Mouse (Mus musculus) ES-Bruce4 (cell line): ENCODE measurements around the gene Ccdc148. TPM values are rescaled to one million over a fixed set of nuclear protein-coding genes. Genes with fewer than 3 reads are reported as not detected.

ENCODE experiments used
- H3K27ac ChIP-seq: 2 replicates; pipeline ENCODE4 v1.5.1; 2012; ENCODE audit warnings: low read length, inconsistent platforms; ENCODE audit not compliant: insufficient read depth
- H3K27me3 ChIP-seq: 2 replicates; pipeline ENCODE4 v1.6.1; 2012; ENCODE audit warnings: mild to moderate bottlenecking, low read length, inconsistent platforms; ENCODE audit not compliant: control insufficient read depth, poor library complexity, insufficient read depth, severe bottlenecking
- H3K36me3 ChIP-seq: 2 replicates; pipeline ENCODE4 v1.6.1; 2012; ENCODE audit warnings: inconsistent platforms, mild to moderate bottlenecking, low read length, moderate library complexity; ENCODE audit not compliant: control insufficient read depth, poor library complexity, insufficient read depth, severe bottlenecking
- H3K4me1 ChIP-seq: one replicate; pipeline ENCODE4 v1.8.1; 2011; ENCODE audit warnings: low read length; ENCODE audit not compliant: control insufficient read depth, insufficient read depth
- H3K4me3 ChIP-seq: 2 replicates; pipeline ENCODE4 v1.5.1; 2011; ENCODE audit warnings: low read depth, mild to moderate bottlenecking, low read length
- H3K9ac ChIP-seq: 2 replicates; pipeline ENCODE4 v1.6.1; 2012; ENCODE audit warnings: low read depth, mild to moderate bottlenecking, inconsistent platforms; ENCODE audit not compliant: poor library complexity, severe bottlenecking
- H3K9me3 ChIP-seq: replicated peaks from 2 replicates; pipeline ENCODE4 v1.6.1; 2012; ENCODE audit warnings: mild to moderate bottlenecking, low read length, inconsistent platforms; ENCODE audit not compliant: control insufficient read depth, poor library complexity, insufficient read depth, severe bottlenecking
- CTCF ChIP-seq: IDR thresholded peaks from one replicate; pipeline ENCODE4 v1.8.1; 2011; ENCODE audit warnings: low read depth, low read length
- EP300 ChIP-seq: IDR thresholded peaks from 2 replicates; pipeline ENCODE4 v1.6.1; 2011; ENCODE audit warnings: low read depth, low read length; ENCODE audit not compliant: insufficient read depth
- POLR2A ChIP-seq: IDR thresholded peaks from one replicate; pipeline ENCODE4 v1.8.1; 2011; ENCODE audit warnings: low read length; ENCODE audit not compliant: insufficient read depth
- polyA plus RNA-seq: library from polyadenylated mRNA; stranded (reverse); fragments of >200 nt; gene quantifications from 2 replicates; pipeline ENCODE4 v1.2.4, GENCODE M21; 2011; ENCODE audit warnings: low read depth; ENCODE audit not compliant: missing spikeins, insufficient read depth, insufficient read length

The Ccdc148 gene
- polyA plus RNA-seq, 1 experiment: 0.63 TPM

GRCm38 (mm10) chr2:58952101-58952500 is 208.4 kb downstream of the Ccdc148 start:
- H3K36me3 ChIP-seq: no peaks in the 10 kb centered on the region
- no peak overlapping the region for H3K4me3 ChIP-seq
- no peak for TF ChIP-seq EP300
- H3K27me3 ChIP-seq: no peaks in the 10 kb centered on the region
- H3K9me3 ChIP-seq: no peaks in the 10 kb centered on the region
- no peaks in the 10 kb centered on the region for H3K4me1 ChIP-seq
- no peak overlapping the region for H3K27ac ChIP-seq
- no peak overlapping the region for H3K9ac ChIP-seq

- no peaks in the 10 kb centered on the region for H3K4me1 ChIP-seq
- H3K9ac ChIP-seq: no peak overlapping the region
- no peaks in the 10 kb centered on the region for H3K9me3 ChIP-seq
- H3K27me3 ChIP-seq: no peaks in the 10 kb centered on the region
- H3K4me3 ChIP-seq: no peak overlapping the region
- TF ChIP-seq CTCF (no peak), POLR2A (no peak), EP300 (no peak)
- no peaks in the 10 kb centered on the region for H3K36me3 ChIP-seq
- no peak overlapping the region for H3K27ac ChIP-seq
Measured at GRCm38 (mm10) chr2:58948796-58949195, 211.7 kb downstream of the Ccdc148 start.

DNA sequence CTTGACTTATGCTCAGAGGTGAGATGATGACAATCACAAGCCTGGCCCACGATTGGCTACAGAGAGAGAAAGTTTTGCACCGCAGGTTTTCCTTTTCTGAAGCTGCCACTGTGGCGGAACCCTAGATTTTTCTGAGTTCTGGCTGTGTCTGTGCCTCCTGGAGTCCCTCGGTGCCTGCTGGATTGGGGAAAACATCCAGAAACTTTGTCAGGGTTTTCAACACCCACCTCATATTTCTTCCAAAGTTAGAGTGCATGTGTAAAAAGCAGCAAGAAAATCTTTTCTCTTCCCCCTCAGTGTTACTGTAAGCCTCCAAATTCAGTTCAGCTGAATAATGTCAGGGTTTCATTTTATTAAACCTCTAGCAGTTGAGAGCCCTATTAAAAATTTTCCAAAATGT is 219.1 kb downstream of the Ccdc148 start:
- Histone ChIP-seq H3K9me3 (no peaks in the 10 kb centered on the region), H3K4me3 (no peak overlapping the region), H3K27ac (no peak overlapping the region), H3K9ac (no peak overlapping the region), H3K36me3 (no peaks in the 10 kb centered on the region), H3K4me1 (no peaks in the 10 kb centered on the region), H3K27me3 (no peaks in the 10 kb centered on the region)
- TF ChIP-seq EP300 (no peak), POLR2A (no peak), CTCF (no peak)

GRCm38 (mm10) chr2:58925551-58925950 is 234.9 kb downstream of the Ccdc148 start:
- Histone ChIP-seq H3K4me3 (no peak overlapping the region), H3K36me3 (no peaks in the 10 kb centered on the region), H3K4me1 (no peaks in the 10 kb centered on the region), H3K9ac (no peak overlapping the region), H3K27me3 (no peaks in the 10 kb centered on the region; the same call in 1 of the 2 replicates), H3K27ac (no peak overlapping the region), H3K9me3 (no peaks in the 10 kb centered on the region)
- TF ChIP-seq CTCF: no peak
- no peak for TF ChIP-seq EP300
- no peak for TF ChIP-seq POLR2A

DNA sequence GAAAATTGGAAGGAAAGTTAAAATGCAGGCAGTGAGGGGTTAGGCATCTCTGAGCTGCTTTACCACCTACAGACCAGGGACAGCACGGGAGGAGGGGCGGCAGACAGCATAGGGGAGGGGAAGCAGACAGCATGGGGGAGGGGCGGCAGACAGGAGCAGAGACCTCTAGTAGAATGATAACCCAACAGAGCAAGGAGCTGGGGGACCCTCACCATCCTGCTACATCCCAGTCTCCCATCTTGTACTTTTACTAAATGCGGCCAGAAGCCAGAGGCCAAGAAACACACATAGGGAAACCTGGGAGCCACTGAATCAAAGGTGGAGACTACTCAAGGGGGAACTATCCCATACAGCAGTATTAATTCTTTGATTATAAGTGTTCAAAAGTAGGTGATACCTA is 242.1 kb downstream of the Ccdc148 start:
- TF ChIP-seq POLR2A (no peak), CTCF (no peak)
- H3K4me3 ChIP-seq: no peak overlapping the region

DNA sequence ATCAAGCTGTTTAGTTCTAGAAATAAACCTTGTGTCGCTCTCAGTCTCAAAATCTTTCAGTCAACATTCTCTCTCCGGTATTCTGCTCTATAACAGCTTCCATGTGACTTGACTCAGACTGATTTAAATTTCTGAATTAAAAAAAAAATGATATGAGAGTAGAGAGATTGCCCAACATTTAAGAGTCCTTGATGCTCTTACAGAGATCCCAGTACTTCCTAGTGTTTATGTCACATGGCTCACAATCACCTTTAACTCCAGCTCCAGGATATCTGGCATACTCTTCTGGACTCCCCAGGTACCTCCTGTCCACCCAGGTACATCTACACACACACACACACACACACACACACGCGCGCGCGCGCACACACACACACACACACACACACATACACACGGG is 248.1 kb downstream of the Ccdc148 start:
- no peak for TF ChIP-seq POLR2A
- TF ChIP-seq EP300: no peak
- no peak for TF ChIP-seq CTCF
- Histone ChIP-seq H3K9ac (no peak overlapping the region), H3K27me3 (no peaks in the 10 kb centered on the region), H3K9me3 (0 out of 2 replicates have a peak, but pooled peaks cover 2% of the 10 kb centered on the region), H3K27ac (no peak overlapping the region), H3K36me3 (no peaks in the 10 kb centered on the region), H3K4me1 (no peaks in the 10 kb centered on the region), H3K4me3 (no peak overlapping the region)

More for the DNA sequence above, 242.1 kb downstream of the Ccdc148 start:
- Histone ChIP-seq H3K27me3 (no peaks in the 10 kb centered on the region), H3K4me1 (no peaks in the 10 kb centered on the region), H3K9ac (no peak overlapping the region), H3K27ac (no peak overlapping the region), H3K9me3 (no peaks in the 10 kb centered on the region), H3K36me3 (no peaks in the 10 kb centered on the region)
